Mouse (Mus musculus): ENCODE measurements around the gene Lhfpl1. TPM values are rescaled to one million over a fixed set of nuclear protein-coding genes. Genes with fewer than 3 reads are reported as not detected.
"Not testable (repeated sequence)": the region's sequence is repeated elsewhere in the genome, so short reads cannot be mapped to it uniquely, and the experiment has no call there.

Lhfpl1 gene
- total RNA-seq (2021), result 1 to 10 TPM; 2.4 to 5.7 TPM
- long read RNA-seq, experiment 1, partial matches to known transcripts, result 1 of 2 reads
- long read RNA-seq, experiment 1, other reads (novel, unspliced or antisense), result 0 of 2 reads
- long read RNA-seq, experiment 2, partial matches to known transcripts, result 1 of 4 reads
- long read RNA-seq, experiment 2, other reads (novel, unspliced or antisense), result 3 of 4 reads

- DNase-seq (ENCODE audit: low spot score in 2 of 2), result no peak
Measured at GRCm38 (mm10) chrX:145348377-145349203, at the start of gene Lhfpl1. TSS of gene Lhfpl1 (minus strand) at chrX:145349089.

GRCm38 (mm10) chrX:145371839-145372238 lies 22.9 kb upstream of the Lhfpl1 start:
- H3K27ac ChIP-seq, result no peak overlapping the region
- no peak overlapping the region for H3K4me3 ChIP-seq
- no peak for TF ChIP-seq CTCF (conservative IDR thresholded peaks at IDR 0.05)

More at GRCm38 (mm10) chrX:145348377-145349203, at the start of gene Lhfpl1:
- no peak for TF ChIP-seq CTCF (conservative IDR thresholded peaks at IDR 0.05)
- no peak within 1 kb of the TSS for H3K4me3 ChIP-seq
- H3K27ac ChIP-seq, result no peak within 1 kb of the TSS

GRCm38 (mm10) chrX:145362527-145362926 lies 13.6 kb upstream of the Lhfpl1 start:
- H3K27ac ChIP-seq, result no peak overlapping the region
- H3K4me3 ChIP-seq, result no peak overlapping the region
- DNase-seq (ENCODE audit: low spot score in 2 of 2), result no peak
- no peak for TF ChIP-seq CTCF (conservative IDR thresholded peaks at IDR 0.05)

More at GRCm38 (mm10) chrX:145371839-145372238, 22.9 kb upstream of the Lhfpl1 start:
- no peak for DNase-seq (ENCODE audit: low spot score in 2 of 2)

- TF ChIP-seq CTCF (conservative IDR thresholded peaks at IDR 0.05), result no peak
- DNase-seq (ENCODE audit: low spot score in 2 of 2), result peak in 1 of 2 experiments; percentile 8
- no peak overlapping the region for H3K27ac ChIP-seq
- H3K4me3 ChIP-seq, result no peak overlapping the region
Measured at GRCm38 (mm10) chrX:145342402-145342801, 6.5 kb downstream of the Lhfpl1 start.

GRCm38 (mm10) chrX:145336141-145336540 lies 12.7 kb downstream of the Lhfpl1 start:
- H3K27ac ChIP-seq, result no peak overlapping the region
- no peak for DNase-seq (ENCODE audit: low spot score in 2 of 2)
- H3K4me3 ChIP-seq, result no peak overlapping the region
- no peak for TF ChIP-seq CTCF (conservative IDR thresholded peaks at IDR 0.05)

- Histone ChIP-seq H3K4me3 (no peak overlapping the region), H3K27ac (no peak overlapping the region)
- no peak for DNase-seq (ENCODE audit: low spot score in 2 of 2)
- TF ChIP-seq CTCF (conservative IDR thresholded peaks at IDR 0.05), result peak; percentile 51
Measured at GRCm38 (mm10) chrX:145308555-145308954, 40.3 kb downstream of the Lhfpl1 start.

- H3K4me3 ChIP-seq, result no peak overlapping the region
- TF ChIP-seq CTCF (conservative IDR thresholded peaks at IDR 0.05), result peak; percentile 78
- no peak overlapping the region for H3K27ac ChIP-seq
- DNase-seq (ENCODE audit: low spot score in 2 of 2), result peak; percentile 7 to 43
Measured at GRCm38 (mm10) chrX:145307174-145307573, 41.7 kb downstream of the Lhfpl1 start.

GRCm38 (mm10) chrX:145300232-145300631 lies 48.7 kb downstream of the Lhfpl1 start:
- not testable (repeated sequence) for H3K27ac ChIP-seq; DNase-seq (ENCODE audit: low spot score in 2 of 2); H3K4me3 ChIP-seq

GRCm38 (mm10) chrX:145272209-145272608 lies 76.7 kb downstream of the Lhfpl1 start:
- no peak for DNase-seq (ENCODE audit: low spot score in 2 of 2)
- H3K27ac ChIP-seq, result no peak overlapping the region
- TF ChIP-seq CTCF (conservative IDR thresholded peaks at IDR 0.05), result no peak
- no peak overlapping the region for H3K4me3 ChIP-seq

- H3K4me3 ChIP-seq, result no peak overlapping the region
- no peak overlapping the region for H3K27ac ChIP-seq
- no peak for DNase-seq (ENCODE audit: low spot score in 2 of 2)
- TF ChIP-seq CTCF (conservative IDR thresholded peaks at IDR 0.05), result no peak
Measured at GRCm38 (mm10) chrX:145271768-145272167, 77.1 kb downstream of the Lhfpl1 start.

GRCm38 (mm10) chrX:145261803-145262202 lies 87.1 kb downstream of the Lhfpl1 start:
- TF ChIP-seq CTCF (conservative IDR thresholded peaks at IDR 0.05), result no peak
- H3K4me3 ChIP-seq, result no peak overlapping the region
- DNase-seq (ENCODE audit: low spot score in 2 of 2), result no peak
- no peak overlapping the region for H3K27ac ChIP-seq

Other genes with a start within 250 kb of the Lhfpl1 start
- gene Amot, start 156.1 kb upstream of the Lhfpl1 start, total RNA-seq (2021), result 10 to 100 TPM; 26.7 to 31.9 TPM